Mouse (Mus musculus) olfactory bulb, adult 2 months (tissue): ENCODE results near the gene Tshz2.

ENCODE experiments used
- CTCF ChIP-seq: fragments of 200-500 bp; IDR thresholded peaks from 2 replicates; pipeline ENCODE4 v1.5.1; 2012; ENCODE audit warnings: low read depth, mild to moderate bottlenecking, low read length, moderate library complexity; ENCODE audit not compliant: insufficient read depth
- POLR2A ChIP-seq: fragments of 200-500 bp; IDR thresholded peaks from 2 replicates; pipeline ENCODE4 v1.6.1; 2012; ENCODE audit warnings: mild to moderate bottlenecking, low read depth, low read length, moderate library complexity; ENCODE audit not compliant: insufficient read depth

GRCm38 (mm10) chr2:169790439-169791131 is 157.8 kb downstream of the Tshz2 start:
- TF ChIP-seq CTCF (no peak), POLR2A (no peak)
